Mouse (Mus musculus): ENCODE measurements around the gene Lingo2. TPM values are rescaled to one million over a fixed set of nuclear protein-coding genes. Genes with fewer than 3 reads are reported as not detected.

Lingo2 gene
- total RNA-seq, 2 experiments from 2014 or later: 0.10 TPM

DNA sequence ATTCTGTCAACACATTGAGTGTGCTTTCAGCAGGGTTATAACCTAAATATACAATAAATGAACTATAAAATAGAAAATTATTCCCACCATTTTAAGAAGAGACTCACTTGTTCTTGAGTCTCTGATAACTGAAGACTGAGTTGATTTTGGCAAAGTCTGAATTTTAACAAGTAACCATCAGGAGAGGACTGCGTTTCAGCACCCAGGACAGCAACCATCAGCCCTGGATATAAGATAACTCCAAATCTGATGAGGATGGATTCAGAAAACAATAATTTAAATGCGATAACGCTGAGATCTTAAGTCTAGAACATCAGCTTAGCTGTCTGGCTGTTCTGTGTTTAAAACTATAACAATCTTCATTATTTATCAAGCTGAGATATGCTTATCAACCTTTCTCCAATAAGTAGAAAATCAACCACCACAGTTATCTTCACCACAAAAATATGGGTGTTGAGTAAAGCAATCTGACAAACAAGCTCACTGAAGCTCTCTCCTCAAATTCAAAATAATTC lies 1066.5 kb downstream of the Lingo2 start:
- no peak for DNase-seq (ENCODE audit: low spot score in 2 of 2)

DNA sequence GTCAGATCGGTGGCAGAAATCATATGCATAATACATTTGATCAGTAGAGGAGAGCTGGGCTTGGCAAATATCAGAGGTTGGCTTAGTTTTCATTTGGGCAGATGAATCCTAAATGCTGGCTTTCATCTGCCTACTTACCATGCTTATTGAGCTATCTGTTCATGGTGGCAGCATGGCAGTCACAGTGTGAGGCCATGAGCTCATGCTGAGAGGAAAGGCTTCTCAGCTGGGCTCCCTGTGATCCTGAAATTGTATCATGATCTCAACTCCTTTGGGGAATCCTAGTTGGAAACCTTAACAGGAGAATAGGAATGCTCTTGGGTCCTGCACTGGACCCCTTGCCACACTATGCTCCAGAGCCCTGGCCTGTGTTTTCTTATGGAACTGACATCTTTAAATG lies 1105.0 kb downstream of the Lingo2 start:
- DNase-seq (ENCODE audit: low spot score in 2 of 2): no peak

DNA sequence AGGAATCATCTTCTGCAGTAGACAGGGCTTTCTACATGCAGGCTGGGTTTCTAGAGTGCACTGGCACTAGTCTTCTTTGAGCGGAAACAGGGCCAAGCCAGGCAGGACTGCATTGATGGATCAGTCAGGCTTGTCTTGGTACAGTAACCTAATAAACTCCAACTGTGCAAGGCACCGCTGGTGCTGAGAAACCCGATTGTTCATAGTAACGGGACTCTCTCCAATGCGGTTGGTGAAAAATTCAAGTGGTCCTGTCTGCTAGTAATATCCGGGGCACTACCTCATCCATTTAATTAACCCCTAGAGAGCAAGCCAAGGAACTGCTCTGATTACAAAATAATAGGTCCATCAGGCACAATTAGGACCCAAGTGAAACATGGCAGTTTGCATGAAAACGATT lies 1106.4 kb downstream of the Lingo2 start:
- no peak for DNase-seq (ENCODE audit: low spot score in 2 of 2)

DNA sequence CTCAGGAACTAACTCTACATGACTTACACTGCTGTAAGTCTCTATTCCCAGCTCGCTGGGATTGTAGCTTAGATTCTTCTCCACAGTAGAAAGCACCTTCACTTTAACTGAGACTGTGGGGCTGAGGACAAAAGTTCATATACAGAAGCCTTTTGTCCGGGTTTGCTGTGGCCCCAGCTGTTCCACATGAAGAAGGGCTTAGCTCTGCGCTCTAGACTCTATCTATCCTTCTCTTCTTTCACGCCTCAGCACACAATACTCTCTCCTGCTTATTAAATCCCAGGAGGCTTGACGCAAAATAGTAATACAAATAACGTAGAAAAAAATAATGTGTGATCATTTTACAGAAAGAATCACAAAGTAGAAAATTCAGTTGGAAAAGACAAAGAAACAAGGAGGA lies 1107.0 kb downstream of the Lingo2 start:
- no peak for DNase-seq (ENCODE audit: low spot score in 2 of 2)

DNA sequence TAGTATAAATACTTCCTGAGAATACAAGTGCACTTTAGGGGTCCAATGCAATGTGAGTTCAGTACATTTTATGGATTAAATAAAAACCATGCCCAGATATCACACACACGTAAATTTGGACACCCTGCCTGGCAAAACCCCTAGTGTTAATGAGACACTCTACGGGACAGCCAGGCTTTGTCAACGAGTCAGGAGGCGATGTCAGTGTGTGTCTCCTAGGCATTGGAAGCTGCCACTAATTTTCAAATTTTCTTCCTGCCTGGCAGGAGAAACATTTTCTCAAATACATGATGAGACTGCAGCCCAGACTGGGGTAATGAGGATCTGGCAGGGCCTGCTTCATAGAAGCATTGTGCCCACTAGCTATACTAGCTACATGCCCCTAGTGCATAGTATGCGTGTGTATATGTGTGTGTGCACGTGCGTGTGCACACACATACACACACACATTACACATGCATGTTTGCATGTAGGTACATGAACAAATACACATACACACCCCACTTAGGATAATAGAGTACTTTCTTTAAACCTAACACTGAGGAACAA lies 1128.2 kb downstream of the Lingo2 start:
- DNase-seq (ENCODE audit: low spot score in 2 of 2): no peak

DNA sequence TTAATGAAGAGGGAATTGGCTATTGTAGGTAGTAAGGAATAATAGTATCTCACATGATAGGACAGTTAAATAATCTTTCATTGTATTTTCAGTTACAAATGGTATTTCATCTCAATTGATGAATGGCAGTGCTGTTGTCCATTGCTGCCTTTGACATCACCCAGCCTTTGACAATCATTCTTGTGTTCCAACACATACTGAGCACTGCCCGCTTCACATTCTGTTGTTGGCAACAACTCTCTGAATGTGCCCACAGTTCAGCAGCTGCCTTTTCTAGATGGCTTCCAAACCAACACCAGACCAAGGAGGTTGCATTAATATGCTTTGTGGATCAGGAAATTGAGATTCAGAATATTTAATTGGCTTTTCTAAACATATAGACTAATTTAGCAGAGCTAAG lies 1130.8 kb downstream of the Lingo2 start:
- no peak for DNase-seq (ENCODE audit: low spot score in 2 of 2)

DNA sequence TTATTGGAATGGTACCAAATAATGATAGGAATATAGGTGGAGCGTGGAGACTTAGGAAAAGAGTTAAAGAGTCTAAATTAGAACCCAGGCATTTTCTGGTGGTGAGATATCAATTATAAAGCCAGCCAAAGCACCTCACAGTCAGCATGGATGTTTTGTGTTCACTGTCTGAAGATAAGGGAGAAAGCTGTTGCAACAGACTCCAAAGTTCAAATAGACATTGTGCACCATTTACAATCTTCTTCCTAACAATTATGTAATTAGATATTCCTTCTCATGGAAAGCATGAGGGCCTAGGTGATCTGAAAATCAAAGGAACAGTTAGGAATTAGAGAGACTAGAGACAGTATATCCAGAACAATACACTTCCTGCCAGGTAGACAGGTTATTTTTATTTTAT lies 1136.8 kb downstream of the Lingo2 start:
- DNase-seq (ENCODE audit: low spot score in 2 of 2): no peak

DNA sequence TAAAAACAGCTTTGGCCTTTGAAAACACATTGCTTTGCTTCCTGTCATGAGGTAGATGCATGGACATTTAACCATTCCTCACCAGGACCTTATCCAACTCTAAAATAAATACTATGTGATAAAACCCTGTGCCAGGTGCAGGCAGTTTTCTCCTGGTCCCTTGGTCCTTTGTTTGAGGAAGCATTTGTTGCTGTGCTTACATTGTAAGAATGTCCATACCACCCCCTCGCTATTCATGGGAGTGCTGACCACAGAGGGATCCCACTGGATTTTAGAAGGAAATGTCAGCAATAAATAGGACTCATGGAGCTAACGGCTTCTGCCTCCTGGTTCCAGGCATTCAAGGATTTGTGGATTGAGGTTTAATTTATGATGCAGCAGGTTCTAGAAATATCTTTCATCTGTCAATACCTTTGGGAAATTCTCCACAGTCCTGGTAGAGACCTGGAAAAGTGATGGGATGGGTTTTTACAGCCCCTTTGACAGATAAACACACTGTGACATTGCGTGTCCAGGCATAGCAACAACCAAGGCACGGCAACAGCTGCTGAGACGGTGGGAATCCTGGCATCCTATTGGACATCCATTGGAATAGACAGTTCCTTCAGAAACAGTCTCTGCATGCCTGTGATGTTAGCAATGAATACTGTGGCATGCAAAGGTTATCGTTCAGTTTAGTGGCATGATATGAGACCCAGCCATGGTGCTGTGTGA lies 1143.9 kb downstream of the Lingo2 start:
- DNase-seq (ENCODE audit: low spot score in 2 of 2): no peak

DNA sequence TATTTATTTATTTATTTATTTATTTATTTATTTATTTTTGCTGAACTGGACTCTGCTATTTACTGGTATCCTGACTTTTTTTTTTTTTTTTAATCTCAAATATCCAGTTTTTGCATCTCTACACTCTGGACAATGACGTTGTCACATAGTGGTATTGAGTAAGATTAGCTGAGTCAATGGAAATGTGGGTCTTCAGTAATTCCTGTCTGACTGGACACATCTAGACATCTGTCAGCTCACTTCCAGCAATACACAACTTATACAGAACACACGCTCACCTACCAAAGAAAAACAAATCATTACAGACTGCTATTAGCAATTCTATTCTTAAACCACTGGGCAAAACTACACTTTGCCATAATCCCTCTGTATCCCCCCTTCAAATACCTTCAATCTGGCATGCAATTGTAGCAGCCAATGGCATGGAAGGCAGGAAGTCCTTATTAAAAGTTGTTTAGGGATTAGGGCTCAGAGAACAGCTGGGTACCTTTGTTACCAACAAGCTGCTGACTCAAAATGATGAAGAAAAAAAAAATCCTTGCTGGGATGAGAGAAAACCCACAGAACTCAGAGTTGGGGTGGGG lies 1144.6 kb downstream of the Lingo2 start:
- DNase-seq (ENCODE audit: low spot score in 2 of 2): no peak

DNA sequence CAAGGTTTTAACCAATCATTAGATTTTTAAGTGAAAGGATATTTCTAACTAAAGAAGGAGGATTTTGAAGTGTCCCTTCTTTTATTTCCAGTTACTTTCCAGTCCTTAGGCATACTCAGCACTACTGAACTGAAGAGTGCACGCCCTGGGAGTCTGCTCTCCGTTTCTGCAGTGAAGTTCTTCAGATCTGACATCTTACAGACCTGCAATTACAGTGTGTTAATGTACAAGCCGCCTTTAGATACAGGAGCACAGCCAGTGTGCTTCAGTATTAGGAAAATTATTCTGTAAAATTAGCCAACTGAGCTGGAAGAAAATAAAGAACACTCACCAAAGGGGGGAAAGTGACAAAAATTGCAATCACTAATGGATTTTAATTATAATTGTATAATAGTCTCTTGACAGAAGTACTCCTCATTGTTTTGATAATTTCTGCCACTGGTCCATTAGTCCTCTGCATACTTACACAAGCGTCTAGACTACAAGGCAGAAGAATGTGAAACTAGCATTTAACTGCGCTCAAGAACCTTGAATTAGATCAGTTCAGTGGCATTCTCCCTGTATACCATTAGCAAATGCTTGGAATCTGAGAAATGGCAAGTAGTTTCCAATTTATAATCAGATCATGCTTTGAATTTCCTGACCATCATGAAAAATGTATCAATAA lies 1167.2 kb downstream of the Lingo2 start:
- no peak for DNase-seq (ENCODE audit: low spot score in 2 of 2)

DNA sequence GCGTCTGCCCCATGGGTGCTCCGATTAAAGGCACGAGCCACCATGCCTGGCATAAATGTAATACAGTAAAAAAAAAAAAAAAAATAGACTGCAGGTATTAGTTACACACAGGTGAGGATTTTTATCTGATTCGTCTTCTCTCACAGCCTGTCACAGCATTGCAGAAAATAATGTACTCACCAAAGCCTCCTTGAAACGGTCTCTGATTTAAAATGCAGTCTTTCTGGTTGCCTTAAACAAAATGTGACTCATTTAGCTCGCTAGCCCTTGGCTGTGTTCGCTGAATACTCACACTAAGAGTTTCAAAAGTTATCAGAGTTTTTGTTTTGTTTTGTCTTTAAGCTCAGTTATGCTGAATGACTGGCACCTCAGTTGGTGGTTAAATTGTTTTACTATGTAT lies 1180.7 kb downstream of the Lingo2 start:
- DNase-seq (ENCODE audit: low spot score in 2 of 2): no peak

DNA sequence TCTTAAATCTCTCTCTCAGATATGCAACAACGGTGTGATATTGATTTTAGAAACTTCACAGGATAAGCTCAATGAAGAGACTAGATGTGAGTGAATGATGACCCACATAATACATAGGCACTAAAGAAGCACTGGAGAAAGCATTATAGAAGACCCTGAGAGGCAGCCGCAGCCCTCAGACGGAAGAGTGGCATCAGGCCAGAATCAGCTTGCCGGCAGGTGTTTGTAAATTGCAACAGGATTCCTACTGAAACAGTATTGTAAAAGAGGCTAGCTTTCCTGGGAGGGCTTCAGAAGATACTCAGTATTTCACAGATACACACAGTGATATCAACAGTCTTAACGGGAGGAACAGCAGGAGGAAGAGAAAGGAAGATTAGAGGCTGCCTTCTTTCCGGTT lies 1184.6 kb downstream of the Lingo2 start:
- no peak for DNase-seq (ENCODE audit: low spot score in 2 of 2)

DNA sequence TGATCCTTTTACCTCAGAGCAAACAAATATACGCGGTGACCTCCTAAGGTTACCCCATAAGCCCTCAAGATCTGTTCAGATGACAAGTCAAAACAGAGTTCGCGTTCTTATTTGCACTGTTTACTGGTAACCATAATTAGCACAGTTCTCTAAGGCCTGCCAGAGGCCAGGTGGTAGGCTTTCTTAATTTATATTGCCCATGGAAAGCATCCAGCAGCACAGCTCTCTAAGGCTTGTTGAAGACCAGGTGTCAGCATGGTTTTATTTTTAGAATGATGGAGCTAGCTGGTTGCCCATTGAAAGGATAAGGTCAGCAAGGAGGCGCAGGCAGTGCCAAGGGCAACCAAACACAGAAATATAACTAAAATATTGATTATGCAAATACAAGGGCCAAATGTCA lies 1190.4 kb downstream of the Lingo2 start:
- DNase-seq (ENCODE audit: low spot score in 2 of 2): no peak

DNA sequence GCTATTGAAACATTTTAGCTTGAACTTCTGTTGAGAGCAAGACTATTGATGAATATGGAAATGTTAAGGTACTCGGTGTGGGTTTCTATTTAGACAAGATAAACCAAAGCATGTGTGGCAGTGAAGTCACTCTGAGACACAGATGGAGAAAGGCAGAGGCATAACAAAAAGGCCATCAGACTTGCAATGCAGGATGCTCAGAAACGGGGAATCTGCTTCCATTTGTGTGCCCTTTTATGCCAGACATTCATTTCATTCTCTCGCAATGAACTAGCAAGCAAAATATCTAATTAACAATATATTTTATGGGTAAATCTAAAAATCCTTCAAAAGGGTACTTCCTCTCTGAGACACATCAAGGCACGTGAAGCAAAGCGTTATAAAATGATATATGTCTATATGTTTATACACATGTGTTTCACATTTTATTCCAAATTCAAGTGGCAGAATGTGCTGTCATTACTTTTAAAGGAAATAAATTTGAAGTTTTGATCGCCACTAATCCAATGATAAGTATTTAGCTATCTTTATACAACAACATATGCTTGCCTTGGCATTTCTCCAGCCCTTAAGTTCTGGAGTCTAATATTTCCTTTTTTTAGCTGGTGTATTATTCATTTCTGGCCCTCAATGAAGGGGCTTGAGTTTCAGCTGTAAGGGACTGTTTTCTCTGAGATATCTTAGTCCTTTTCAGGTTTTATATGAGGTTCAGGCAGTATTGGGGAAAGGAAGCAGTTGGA lies 1199.3 kb downstream of the Lingo2 start:
- DNase-seq (ENCODE audit: low spot score in 2 of 2): no peak

DNA sequence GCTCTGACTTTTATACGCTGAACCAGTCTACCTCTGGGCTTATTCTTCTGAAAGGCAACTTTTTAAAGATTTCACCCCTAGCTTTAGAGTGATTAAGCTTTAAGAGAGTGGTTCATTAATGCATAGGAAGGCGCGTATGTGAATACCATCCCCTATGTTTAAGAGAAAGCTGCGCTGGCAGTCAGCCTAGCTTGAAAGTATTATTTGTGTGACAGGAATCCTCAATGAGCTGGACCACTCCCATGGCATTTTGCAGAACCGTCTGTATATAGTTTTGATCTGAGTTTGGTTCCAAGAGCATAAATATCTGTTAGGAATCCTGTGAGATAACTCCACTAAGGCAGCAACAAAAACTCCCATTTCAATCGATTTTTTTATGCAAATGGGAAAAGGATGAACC lies 1204.9 kb downstream of the Lingo2 start:
- no peak for DNase-seq (ENCODE audit: low spot score in 2 of 2)

DNA sequence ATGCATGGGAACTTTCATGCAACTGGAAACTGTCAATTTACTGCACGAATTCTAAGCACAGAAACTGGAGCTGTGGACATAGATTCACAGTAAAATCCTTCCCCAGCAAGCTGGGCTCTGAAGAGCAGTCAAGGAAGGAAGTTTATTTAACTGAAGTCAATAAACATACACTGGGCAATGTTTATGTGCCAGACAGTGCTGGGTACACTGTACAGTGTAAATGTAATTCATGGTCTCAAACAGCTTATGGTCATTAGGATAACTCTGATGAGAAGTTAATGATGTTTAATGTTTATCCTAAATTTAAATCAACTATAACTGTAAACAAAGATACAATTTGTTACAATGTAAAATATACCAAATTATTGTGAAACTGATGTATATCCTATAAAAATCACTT lies 1226.8 kb downstream of the Lingo2 start:
- DNase-seq (ENCODE audit: low spot score in 2 of 2): no peak

DNA sequence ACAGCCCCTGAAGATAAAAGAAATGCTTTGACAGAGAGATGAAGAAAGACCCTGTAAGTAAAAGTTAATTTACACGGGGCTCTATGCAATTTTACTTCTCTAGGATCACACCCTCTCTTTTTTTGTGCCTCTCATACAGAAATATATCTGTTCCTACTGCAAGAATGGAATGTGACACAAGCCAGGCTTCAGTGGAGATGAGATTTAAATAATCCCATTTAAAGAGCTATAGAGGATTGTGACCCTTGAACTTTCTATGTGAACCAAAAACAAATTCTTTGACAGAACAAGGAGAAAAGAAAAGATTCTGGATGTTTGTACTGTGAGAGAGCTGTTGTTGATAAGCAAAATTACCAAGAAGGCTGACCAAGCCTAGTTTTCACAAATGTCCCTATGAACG lies 1247.4 kb downstream of the Lingo2 start:
- no peak for DNase-seq (ENCODE audit: low spot score in 2 of 2)

DNA sequence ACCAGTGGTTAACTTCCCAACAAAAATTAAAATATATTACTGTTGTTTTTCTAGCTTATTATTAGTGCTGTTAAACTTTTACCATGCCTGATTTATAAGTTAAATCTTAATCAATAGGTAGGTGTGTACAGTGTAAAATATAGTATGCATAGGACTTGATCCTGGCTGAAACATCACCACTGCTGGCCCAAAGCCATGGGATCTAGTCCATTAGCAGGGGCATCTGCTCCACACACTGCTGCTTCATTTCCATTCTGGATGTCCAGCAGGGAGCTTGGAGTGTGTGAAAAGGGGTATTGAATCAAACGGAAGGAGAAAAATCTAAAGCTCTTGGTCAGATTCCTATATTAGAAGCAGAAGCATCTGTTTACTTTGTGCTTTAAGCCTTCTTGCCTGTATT lies 1248.9 kb downstream of the Lingo2 start:
- no peak for DNase-seq (ENCODE audit: low spot score in 2 of 2)

DNA sequence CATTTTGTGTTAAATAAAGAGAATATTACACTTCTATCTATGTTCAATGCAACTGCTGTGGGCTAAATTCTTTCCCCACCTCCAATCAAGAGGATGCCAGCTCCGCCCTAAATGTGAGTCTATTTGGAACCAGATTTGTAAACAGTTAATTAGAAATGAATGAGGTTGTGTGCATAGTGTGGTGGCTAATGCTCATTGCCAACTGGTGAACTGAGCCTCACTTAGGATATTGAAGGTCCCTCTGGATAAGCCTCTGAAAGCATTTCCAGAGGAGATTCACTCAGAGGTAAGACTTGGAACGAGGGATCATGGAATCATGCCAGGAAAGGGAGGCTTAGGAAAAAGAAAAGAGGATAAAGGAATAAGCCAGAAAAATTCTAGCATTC lies 1256.4 kb downstream of the Lingo2 start:
- DNase-seq (ENCODE audit: low spot score in 2 of 2): no peak

DNA sequence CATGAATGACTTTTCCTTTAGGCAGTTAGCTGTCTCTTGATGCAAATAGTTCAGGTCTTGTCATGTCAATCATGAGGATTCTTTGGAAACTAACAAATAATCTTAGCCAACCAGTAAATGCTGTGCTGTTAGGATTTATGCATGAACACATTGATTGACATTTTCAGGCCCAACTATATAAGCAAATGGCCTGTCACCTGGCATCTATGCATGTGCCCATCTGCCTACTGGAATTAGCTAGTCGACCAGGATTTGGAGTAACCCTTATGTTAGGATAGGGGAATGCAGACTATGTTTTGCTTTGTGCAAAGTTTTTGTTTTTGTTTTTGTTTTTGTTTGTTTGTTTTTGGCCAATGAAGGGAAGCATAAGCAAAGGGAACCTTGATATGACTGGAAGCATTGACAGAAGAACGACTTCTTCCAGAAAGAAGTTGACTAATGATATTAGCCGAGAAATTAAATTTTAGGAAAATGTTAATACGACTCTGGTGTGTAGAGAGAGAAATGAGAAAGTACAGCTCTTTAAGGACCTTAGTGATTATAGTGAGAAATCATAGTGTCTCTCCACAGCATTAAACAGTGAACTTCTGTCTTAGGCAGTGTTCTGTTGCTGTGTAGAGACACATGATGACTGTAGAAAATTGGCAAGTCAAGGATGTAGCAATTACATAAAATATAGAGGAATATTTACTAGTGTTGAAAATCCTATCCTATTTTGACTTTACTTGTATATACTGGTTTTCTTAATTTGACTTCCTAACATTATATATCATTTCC lies 1257.0 kb downstream of the Lingo2 start:
- no peak for DNase-seq (ENCODE audit: low spot score in 2 of 2)

DNA sequence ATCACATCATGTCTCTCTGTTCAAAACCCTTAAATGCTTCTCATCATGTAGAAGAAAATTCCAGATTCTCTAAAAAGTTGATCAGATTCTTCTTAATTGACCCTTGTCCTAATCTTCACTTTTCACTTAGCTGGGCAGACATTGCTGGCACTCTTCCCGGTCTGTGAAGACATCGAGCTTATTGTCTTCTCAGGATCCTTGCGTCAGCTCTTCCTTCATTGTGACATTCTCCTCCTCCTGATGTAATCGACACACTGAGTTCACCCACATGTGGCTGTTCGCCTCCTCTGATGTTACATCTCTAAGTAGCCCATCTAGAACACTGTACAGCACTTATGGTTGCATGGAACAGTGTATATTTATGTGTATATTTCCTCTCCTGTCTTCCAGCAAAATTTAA lies 1261.0 kb downstream of the Lingo2 start:
- no peak for DNase-seq (ENCODE audit: low spot score in 2 of 2)
